Mouse (Mus musculus): Measurements from ENCODE around the gene Cep85l.

Cep85l gene

GRCm38 (mm10) chr10:53379709-53380106, at the start of gene Cep85l:
Cep85l (minus strand) TSS chr10:53379947.
- DNase-seq (ENCODE audit: low spot score) = peak; percentile 86

GRCm38 (mm10) chr10:53428695-53429447, 49.1 kb upstream of the Cep85l start:
- DNase-seq (ENCODE audit: low spot score) = no peak

- no peak for DNase-seq (ENCODE audit: low spot score)
Measured at GRCm38 (mm10) chr10:53426524-53426923, 46.8 kb upstream of the Cep85l start.

- no peak for DNase-seq (ENCODE audit: low spot score)
Measured at GRCm38 (mm10) chr10:53423091-53423490, 43.3 kb upstream of the Cep85l start.

- no peak for DNase-seq (ENCODE audit: low spot score)
Measured at GRCm38 (mm10) chr10:53422206-53422605, 42.5 kb upstream of the Cep85l start.

GRCm38 (mm10) chr10:53421613-53422012, 41.9 kb upstream of the Cep85l start:
- no peak for DNase-seq (ENCODE audit: low spot score)

GRCm38 (mm10) chr10:53420069-53420468, 40.3 kb upstream of the Cep85l start:
- no peak for DNase-seq (ENCODE audit: low spot score)

GRCm38 (mm10) chr10:53419139-53419935, 39.6 kb upstream of the Cep85l start:
- DNase-seq (ENCODE audit: low spot score) = no peak

GRCm38 (mm10) chr10:53417015-53417414, 37.3 kb upstream of the Cep85l start:
- DNase-seq (ENCODE audit: low spot score) = no peak

GRCm38 (mm10) chr10:53416152-53416712, 36.5 kb upstream of the Cep85l start:
- no peak for DNase-seq (ENCODE audit: low spot score)

- no peak for DNase-seq (ENCODE audit: low spot score)
Measured at GRCm38 (mm10) chr10:53415252-53415651, 35.5 kb upstream of the Cep85l start.

- DNase-seq (ENCODE audit: low spot score) = peak; percentile 62
Measured at GRCm38 (mm10) chr10:53414092-53415085, 34.6 kb upstream of the Cep85l start.

- no peak for DNase-seq (ENCODE audit: low spot score)
Measured at GRCm38 (mm10) chr10:53412936-53413335, 33.2 kb upstream of the Cep85l start.

GRCm38 (mm10) chr10:53412165-53412564, 32.4 kb upstream of the Cep85l start:
- no peak for DNase-seq (ENCODE audit: low spot score)

- no peak for DNase-seq (ENCODE audit: low spot score)
Measured at GRCm38 (mm10) chr10:53410831-53411230, 31.1 kb upstream of the Cep85l start.

- DNase-seq (ENCODE audit: low spot score) = no peak
Measured at GRCm38 (mm10) chr10:53407422-53407821, 27.7 kb upstream of the Cep85l start.

GRCm38 (mm10) chr10:53406845-53407244, 27.1 kb upstream of the Cep85l start:
- DNase-seq (ENCODE audit: low spot score) = no peak

GRCm38 (mm10) chr10:53402293-53402692, 22.5 kb upstream of the Cep85l start:
- DNase-seq (ENCODE audit: low spot score) = no peak

GRCm38 (mm10) chr10:53399053-53399452, 19.3 kb upstream of the Cep85l start:
- DNase-seq (ENCODE audit: low spot score) = no peak

- peak; percentile 62 for DNase-seq (ENCODE audit: low spot score)
Measured at GRCm38 (mm10) chr10:53398540-53398902, 18.8 kb upstream of the Cep85l start.

- DNase-seq (ENCODE audit: low spot score) = no peak
Measured at GRCm38 (mm10) chr10:53397846-53398539, 18.2 kb upstream of the Cep85l start.
